Mouse (Mus musculus): Measurements from ENCODE around the gene Atp8b4. TPM values are rescaled to one million over a fixed set of nuclear protein-coding genes. Genes with fewer than 3 reads are reported as not detected.
"Not testable (repeated sequence)": the region's sequence is repeated elsewhere in the genome, so short reads cannot be mapped to it uniquely, and the experiment has no call there.

The Atp8b4 gene
- polyA plus RNA-seq, 1 experiment from 2014 or later = not detected

GRCm38 (mm10) chr2:126457759-126458158, 42.7 kb downstream of the Atp8b4 start:
- not testable (repeated sequence) for H3K27ac ChIP-seq (ENCODE audit: low read length); H3K4me1 ChIP-seq (replicated peaks; ENCODE audit: control insufficient read depth, insufficient read depth, low read length); H3K9me3 ChIP-seq (ENCODE audit: control insufficient read depth, low read length); ATAC-seq; H3K36me3 ChIP-seq (ENCODE audit: control insufficient read depth, insufficient read depth); H3K27me3 ChIP-seq (replicated peaks; ENCODE audit: control insufficient read depth, insufficient read depth, low read length); H3K9ac ChIP-seq (replicated peaks; ENCODE audit: low read depth, low read length); H3K4me3 ChIP-seq (replicated peaks; ENCODE audit: low read length); H3K4me2 ChIP-seq (ENCODE audit: low read length)
- WGBS = 53% methylated on average over 2 of the region's 2 CpGs

GRCm38 (mm10) chr2:126450937-126451302, 49.6 kb downstream of the Atp8b4 start:
- no peaks in the 10 kb centered on the region for H3K36me3 ChIP-seq (ENCODE audit: control insufficient read depth, insufficient read depth)
- H3K27me3 ChIP-seq (replicated peaks; ENCODE audit: control insufficient read depth, insufficient read depth, low read length) = no peaks in the 10 kb centered on the region
- H3K4me3 ChIP-seq (replicated peaks; ENCODE audit: low read length) = no peak overlapping the region
- peaks cover 9% of the 10 kb centered on the region for H3K4me1 ChIP-seq (replicated peaks; ENCODE audit: control insufficient read depth, insufficient read depth, low read length)
- H3K4me2 ChIP-seq (ENCODE audit: low read length) = peak overlapping the region; percentile 21
- peak; percentile 56 for ATAC-seq
- WGBS = 64% methylated on average over 7 of the region's 7 CpGs
- no peaks in the 10 kb centered on the region for H3K9me3 ChIP-seq (ENCODE audit: control insufficient read depth, low read length)
- no peak overlapping the region for H3K27ac ChIP-seq (ENCODE audit: low read length)
- H3K9ac ChIP-seq (replicated peaks; ENCODE audit: low read depth, low read length) = no peak overlapping the region

DNA sequence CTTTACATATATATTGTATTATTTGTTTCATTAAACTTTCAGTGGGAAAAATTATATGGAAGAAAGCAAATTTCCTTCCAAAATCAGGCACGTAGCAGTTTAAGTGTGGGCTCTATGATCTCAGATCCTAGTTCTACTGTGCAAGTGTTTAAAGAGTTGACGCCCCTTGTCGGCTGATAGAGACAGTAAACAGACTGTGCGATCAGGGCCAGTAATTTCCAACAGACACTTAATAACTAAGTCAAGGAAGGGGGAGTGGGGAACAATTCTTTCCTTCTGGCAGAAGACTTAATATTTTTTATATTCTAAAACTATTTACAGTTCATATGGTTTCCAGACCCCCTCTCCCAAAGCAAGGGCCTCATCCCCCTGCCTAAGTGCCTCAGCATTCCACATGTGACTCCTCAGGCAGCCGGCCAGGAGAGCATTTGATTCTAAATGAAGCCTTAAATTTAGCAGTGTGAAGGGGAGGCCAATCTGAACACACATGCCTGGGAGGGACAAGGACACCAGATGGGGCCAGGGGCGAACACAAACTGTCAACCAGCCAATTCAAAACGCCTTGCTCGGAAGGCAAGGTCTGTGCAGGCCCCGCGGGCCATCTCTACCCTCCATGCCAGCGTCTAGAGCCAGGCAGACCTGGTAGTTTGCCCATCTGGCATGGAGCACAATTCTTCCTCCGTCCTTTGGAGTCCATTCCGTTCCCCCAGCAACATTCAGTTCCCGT, 50.1 kb downstream of the Atp8b4 start:
- Histone ChIP-seq H3K4me3 (replicated peaks; ENCODE audit: low read length) (no peak overlapping the region), H3K27me3 (replicated peaks; ENCODE audit: control insufficient read depth, insufficient read depth, low read length) (no peaks in the 10 kb centered on the region), H3K27ac (ENCODE audit: low read length) (no peak overlapping the region), H3K4me1 (replicated peaks; ENCODE audit: control insufficient read depth, insufficient read depth, low read length) (peaks cover 9% of the 10 kb centered on the region), H3K36me3 (ENCODE audit: control insufficient read depth, insufficient read depth) (no peaks in the 10 kb centered on the region), H3K9ac (replicated peaks; ENCODE audit: low read depth, low read length) (no peak overlapping the region), H3K9me3 (ENCODE audit: control insufficient read depth, low read length) (no peaks in the 10 kb centered on the region), H3K4me2 (ENCODE audit: low read length) (peak overlapping the region; percentile 21)
- 36% methylated on average over 14 of the region's 14 CpGs for WGBS
- ATAC-seq = peak; percentile 99

DNA sequence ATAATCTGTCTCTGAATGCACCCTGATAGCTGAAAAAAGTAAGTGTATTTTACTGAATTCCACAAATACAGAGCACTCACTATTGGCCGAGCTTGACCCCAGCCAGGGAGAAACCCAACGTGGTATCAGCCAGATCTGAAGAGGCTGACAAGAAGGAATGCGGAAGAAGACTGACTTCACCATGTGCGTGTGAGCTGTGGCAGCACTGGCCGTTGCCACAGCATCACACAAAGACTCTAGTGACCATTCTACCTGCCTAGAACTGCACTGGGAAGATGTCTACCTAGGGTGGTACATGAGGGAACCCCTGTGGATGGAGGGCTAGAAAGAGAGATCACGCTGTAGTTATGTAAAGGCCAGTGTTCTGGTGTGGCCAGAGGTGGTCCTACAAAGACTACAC, 55.4 kb downstream of the Atp8b4 start:
- no peak for ATAC-seq
- Histone ChIP-seq H3K4me1 (replicated peaks; ENCODE audit: control insufficient read depth, insufficient read depth, low read length) (peaks cover 3% of the 10 kb centered on the region; the same call in 1 of the 2 replicates), H3K36me3 (ENCODE audit: control insufficient read depth, insufficient read depth) (no peaks in the 10 kb centered on the region), H3K9me3 (ENCODE audit: control insufficient read depth, low read length) (no peaks in the 10 kb centered on the region), H3K4me2 (ENCODE audit: low read length) (no peak overlapping the region), H3K27ac (ENCODE audit: low read length) (no peak overlapping the region), H3K9ac (replicated peaks; ENCODE audit: low read depth, low read length) (no peak overlapping the region), H3K4me3 (replicated peaks; ENCODE audit: low read length) (no peak overlapping the region), H3K27me3 (replicated peaks; ENCODE audit: control insufficient read depth, insufficient read depth, low read length) (no peaks in the 10 kb centered on the region)
- WGBS = 88% methylated on average over 6 of the region's 6 CpGs

DNA sequence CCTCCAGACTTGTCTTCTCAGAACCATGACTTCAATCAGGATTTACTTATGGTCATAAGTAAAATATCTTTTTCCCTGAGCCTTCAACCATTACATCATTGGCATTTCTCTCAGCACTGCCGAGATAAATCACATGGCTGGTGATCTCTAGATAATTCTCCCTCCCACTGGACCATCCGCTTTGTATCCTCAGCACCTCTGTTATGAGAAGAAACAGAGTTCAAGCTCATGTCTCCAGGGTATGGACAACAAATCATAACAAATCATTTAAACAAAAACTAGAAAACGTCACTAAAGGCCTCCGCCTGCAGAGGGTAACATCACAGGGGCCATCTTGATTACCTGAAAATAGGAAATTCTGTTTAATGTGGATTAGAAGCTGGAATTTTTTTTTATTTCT, 58.9 kb downstream of the Atp8b4 start:
- Histone ChIP-seq H3K9me3 (ENCODE audit: control insufficient read depth, low read length) (no peaks in the 10 kb centered on the region), H3K9ac (replicated peaks; ENCODE audit: low read depth, low read length) (no peak overlapping the region), H3K4me2 (ENCODE audit: low read length) (no peak overlapping the region), H3K36me3 (ENCODE audit: control insufficient read depth, insufficient read depth) (no peaks in the 10 kb centered on the region), H3K4me3 (replicated peaks; ENCODE audit: low read length) (no peak overlapping the region), H3K27me3 (replicated peaks; ENCODE audit: control insufficient read depth, insufficient read depth, low read length) (no peaks in the 10 kb centered on the region), H3K4me1 (replicated peaks; ENCODE audit: control insufficient read depth, insufficient read depth, low read length) (no peaks in the 10 kb centered on the region), H3K27ac (ENCODE audit: low read length) (no peak overlapping the region)
- 83% methylated on average over 4 of the region's 4 CpGs for WGBS
- ATAC-seq = no peak

DNA sequence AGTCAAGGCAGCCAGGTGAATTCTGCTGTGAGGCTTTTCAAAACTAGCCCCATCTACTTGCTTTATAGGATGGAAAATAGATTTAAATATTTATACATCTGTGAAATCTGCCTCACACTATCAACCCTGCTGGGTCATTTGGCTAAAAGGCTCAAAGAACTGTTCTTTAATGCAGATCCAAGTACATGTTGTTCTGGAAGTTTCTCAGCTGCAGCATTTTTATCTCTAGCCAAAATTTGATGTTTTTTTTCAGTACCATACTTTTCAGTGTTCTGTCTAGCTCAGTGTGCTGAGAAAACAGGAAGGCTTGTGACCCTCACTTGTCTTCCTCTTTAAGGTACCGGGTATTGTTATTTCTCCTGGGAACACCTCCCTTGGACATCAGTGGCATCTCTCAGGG, 65.8 kb downstream of the Atp8b4 start:
- WGBS = 89% methylated on average over 1 of the region's 1 CpGs
- no peak overlapping the region for H3K4me2 ChIP-seq (ENCODE audit: low read length)
- no peaks in the 10 kb centered on the region for H3K36me3 ChIP-seq (ENCODE audit: control insufficient read depth, insufficient read depth)
- no peak for ATAC-seq
- no peaks in the 10 kb centered on the region for H3K4me1 ChIP-seq (replicated peaks; ENCODE audit: control insufficient read depth, insufficient read depth, low read length)
- no peak overlapping the region for H3K27ac ChIP-seq (ENCODE audit: low read length)
- no peak overlapping the region for H3K4me3 ChIP-seq (replicated peaks; ENCODE audit: low read length)
- H3K27me3 ChIP-seq (replicated peaks; ENCODE audit: control insufficient read depth, insufficient read depth, low read length) = no peaks in the 10 kb centered on the region
- H3K9me3 ChIP-seq (ENCODE audit: control insufficient read depth, low read length) = no peaks in the 10 kb centered on the region
- H3K9ac ChIP-seq (replicated peaks; ENCODE audit: low read depth, low read length) = no peak overlapping the region

DNA sequence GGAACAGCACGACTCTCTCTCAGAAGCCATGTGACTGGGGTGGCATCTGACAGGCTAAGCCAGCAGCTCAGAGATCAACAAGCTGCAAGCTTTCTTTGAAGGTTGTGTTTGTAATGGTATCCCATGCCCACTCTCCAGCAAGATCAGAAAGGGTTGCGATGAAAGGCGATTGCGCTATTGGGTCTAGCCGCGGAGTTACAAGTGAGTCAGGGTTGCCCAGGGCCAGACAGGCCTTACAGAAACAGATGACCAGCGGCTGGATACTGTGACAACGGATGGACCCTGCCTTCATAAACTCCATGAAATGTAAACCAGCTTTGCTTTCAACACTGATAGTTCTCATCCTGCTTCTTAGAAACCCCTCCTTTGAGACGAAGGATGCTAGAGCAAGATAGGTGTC, 66.2 kb downstream of the Atp8b4 start:
- Histone ChIP-seq H3K27me3 (replicated peaks; ENCODE audit: control insufficient read depth, insufficient read depth, low read length) (no peaks in the 10 kb centered on the region), H3K9me3 (ENCODE audit: control insufficient read depth, low read length) (no peaks in the 10 kb centered on the region), H3K4me2 (ENCODE audit: low read length) (no peak overlapping the region), H3K9ac (replicated peaks; ENCODE audit: low read depth, low read length) (no peak overlapping the region), H3K27ac (ENCODE audit: low read length) (no peak overlapping the region), H3K4me1 (replicated peaks; ENCODE audit: control insufficient read depth, insufficient read depth, low read length) (no peaks in the 10 kb centered on the region), H3K36me3 (ENCODE audit: control insufficient read depth, insufficient read depth) (no peaks in the 10 kb centered on the region), H3K4me3 (replicated peaks; ENCODE audit: low read length) (no peak overlapping the region)
- WGBS = 94% methylated on average over 9 of the region's 9 CpGs
- ATAC-seq = no peak

GRCm38 (mm10) chr2:126432481-126433066, 67.9 kb downstream of the Atp8b4 start:
- Histone ChIP-seq H3K36me3 (ENCODE audit: control insufficient read depth, insufficient read depth) (no peaks in the 10 kb centered on the region), H3K9me3 (ENCODE audit: control insufficient read depth, low read length) (no peaks in the 10 kb centered on the region), H3K27me3 (replicated peaks; ENCODE audit: control insufficient read depth, insufficient read depth, low read length) (no peaks in the 10 kb centered on the region), H3K4me1 (replicated peaks; ENCODE audit: control insufficient read depth, insufficient read depth, low read length) (no peaks in the 10 kb centered on the region), H3K4me2 (ENCODE audit: low read length) (no peak overlapping the region), H3K27ac (ENCODE audit: low read length) (no peak overlapping the region), H3K4me3 (replicated peaks; ENCODE audit: low read length) (no peak overlapping the region), H3K9ac (replicated peaks; ENCODE audit: low read depth, low read length) (no peak overlapping the region)
- peak; percentile 40; the same call in 1 of the 2 replicates for ATAC-seq
- WGBS = 58% methylated on average over 9 of the region's 9 CpGs

DNA sequence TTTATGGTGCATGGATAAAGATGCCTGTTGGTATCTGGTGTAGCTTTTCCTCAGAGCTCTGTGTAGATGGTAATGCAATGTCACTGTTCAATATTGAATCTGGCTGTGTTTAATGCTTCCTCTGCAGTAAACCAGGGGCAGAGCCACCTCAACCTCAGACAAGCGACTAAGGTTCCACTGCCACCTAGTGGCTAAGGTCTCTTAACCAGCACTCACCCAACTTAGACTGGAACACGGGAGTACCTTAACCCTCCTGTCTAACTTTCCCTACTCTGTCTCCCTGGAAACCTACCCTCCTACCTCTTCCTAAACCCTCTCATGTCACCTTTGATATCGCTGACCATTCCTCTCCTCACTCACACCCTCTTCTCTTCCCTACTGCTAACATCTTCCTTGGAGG, 71.2 kb downstream of the Atp8b4 start:
- ATAC-seq = peak; percentile 81
- Histone ChIP-seq H3K9ac (replicated peaks; ENCODE audit: low read depth, low read length) (no peak overlapping the region), H3K4me3 (replicated peaks; ENCODE audit: low read length) (no peak overlapping the region), H3K27me3 (replicated peaks; ENCODE audit: control insufficient read depth, insufficient read depth, low read length) (no peaks in the 10 kb centered on the region), H3K4me2 (ENCODE audit: low read length) (no peak overlapping the region), H3K4me1 (replicated peaks; ENCODE audit: control insufficient read depth, insufficient read depth, low read length) (peaks cover 3% of the 10 kb centered on the region; the same call in 1 of the 2 replicates), H3K9me3 (ENCODE audit: control insufficient read depth, low read length) (no peaks in the 10 kb centered on the region), H3K27ac (ENCODE audit: low read length) (no peak overlapping the region), H3K36me3 (ENCODE audit: control insufficient read depth, insufficient read depth) (no peaks in the 10 kb centered on the region)
- 17% methylated on average over 3 of the region's 3 CpGs for WGBS
